Mouse (Mus musculus): Measurements from ENCODE around the gene Dlec1. TPM values are rescaled to one million over a fixed set of nuclear protein-coding genes. Genes with fewer than 3 reads are reported as not detected.

Dlec1 gene
- polyA plus RNA-seq, 1 experiment from 2014 or later = 0.06 TPM

DNA sequence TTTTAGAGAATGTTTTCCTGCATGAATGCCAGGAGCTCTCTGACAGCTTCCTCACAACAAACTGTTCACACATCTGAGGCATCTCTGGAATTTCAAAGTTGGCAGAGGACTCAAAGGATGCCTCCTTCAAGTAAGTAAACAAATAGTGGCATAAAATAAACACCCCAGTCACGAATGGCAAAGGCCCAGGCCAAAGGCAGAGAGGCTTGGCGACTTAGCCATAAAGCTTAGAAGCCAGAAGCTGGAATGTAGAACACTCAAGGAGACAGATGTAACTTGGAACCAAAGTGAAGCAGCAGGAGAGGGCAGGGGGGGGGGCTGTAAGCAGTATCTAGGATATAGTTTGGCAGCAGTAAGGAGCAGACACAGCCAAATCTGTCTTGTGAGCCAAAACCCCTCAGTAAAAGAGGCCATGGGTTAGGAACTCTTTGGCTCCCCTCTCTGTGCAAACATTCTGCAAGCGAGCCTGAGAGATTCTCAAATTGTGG is 79.0 kb downstream of the Dlec1 start:
- H3K4me3 ChIP-seq (ENCODE audit: inconsistent target) = no peak overlapping the region
- no peaks in the 10 kb centered on the region for H3K36me3 ChIP-seq (ENCODE audit: inconsistent target)
- no peaks in the 10 kb centered on the region for H3K79me2 ChIP-seq (ENCODE audit: inconsistent target)
- 65% methylated on average over 3 of the region's 3 CpGs for WGBS (ENCODE audit: missing documents)
- H3K27ac ChIP-seq = no peak overlapping the region

DNA sequence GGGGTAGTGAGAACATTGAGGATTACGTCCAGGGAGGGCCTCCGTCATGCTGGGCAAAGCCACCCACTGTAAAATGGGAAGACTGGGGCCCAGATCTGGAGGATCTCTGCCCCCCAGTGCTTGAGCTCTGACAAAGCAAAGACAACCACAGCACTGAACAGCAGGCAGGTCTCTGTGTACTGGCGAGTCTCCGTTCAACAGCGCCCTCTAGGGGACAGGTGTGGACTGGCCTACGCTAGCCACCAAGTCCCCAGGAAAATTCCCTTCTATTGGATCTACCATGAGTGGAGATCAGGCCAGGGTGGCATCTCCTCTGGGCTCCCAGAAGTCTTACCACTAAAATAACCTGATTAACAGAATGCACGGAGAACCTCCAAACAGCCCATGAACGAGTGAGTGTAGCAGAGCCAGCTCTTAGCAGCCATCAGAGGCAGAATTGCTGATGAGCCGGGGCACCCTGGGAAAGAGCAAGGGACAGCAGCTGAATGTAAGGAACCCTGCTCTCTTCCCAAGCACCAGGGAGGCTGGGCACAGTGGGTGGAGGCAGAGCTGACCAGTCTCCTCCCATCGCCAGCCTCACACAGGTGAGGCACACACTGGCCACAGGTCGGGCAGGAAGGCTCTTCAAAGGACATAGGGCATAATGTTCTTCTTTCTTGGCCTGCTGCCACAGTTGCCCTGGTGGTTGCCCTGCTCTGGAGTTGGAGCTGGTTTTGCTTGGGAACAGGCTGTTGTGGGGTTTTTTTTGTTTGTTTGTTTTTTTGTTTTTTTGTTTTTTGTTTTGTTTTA is 90.1 kb downstream of the Dlec1 start:
- Histone ChIP-seq H3K36me3 (ENCODE audit: inconsistent target) (no peaks in the 10 kb centered on the region), H3K4me3 (ENCODE audit: inconsistent target) (no peak overlapping the region), H3K27ac (no peak overlapping the region), H3K79me2 (ENCODE audit: inconsistent target) (no peaks in the 10 kb centered on the region)
- WGBS (ENCODE audit: missing documents) = 48% methylated on average over 11 of the region's 11 CpGs

Other genes with a start within 250 kb of the Dlec1 start
- gene Ctdspl, start 176.0 kb upstream of the Dlec1 start, polyA plus RNA-seq (2018) = 1.9 to 6.3 TPM (median 3.1 TPM) in 3 replicates
- gene Vill, start 49.7 kb upstream of the Dlec1 start, polyA plus RNA-seq (2018) = 16.0 to 25.2 TPM (median 19.3 TPM) in 3 replicates
- 0.42 to 0.81 TPM (median 0.52 TPM) in 3 replicates for gene Plcd1, start 9.0 kb upstream of the Dlec1 start, polyA plus RNA-seq (2018)
- not detected in 3 replicates for gene Acaa1b, start 54.6 kb downstream of the Dlec1 start, polyA plus RNA-seq (2018)
- gene Gm47289, start 56.7 kb downstream of the Dlec1 start, polyA plus RNA-seq (2018) = not detected in 3 replicates
- gene Slc22a13, start 106.6 kb downstream of the Dlec1 start, polyA plus RNA-seq (2018) = not detected in 3 replicates
- gene Oxsr1, start 219.9 kb downstream of the Dlec1 start, polyA plus RNA-seq (2018) = 16.4 to 22.2 TPM (median 20.9 TPM) in 3 replicates
- gene Acaa1a, start 237.2 kb downstream of the Dlec1 start, polyA plus RNA-seq (2018) = 27.8 to 102 TPM (median 60.2 TPM) in 3 replicates
- gene Myd88, start 238.9 kb downstream of the Dlec1 start, polyA plus RNA-seq (2018) = 43.1 to 84.4 TPM (median 77.6 TPM) in 3 replicates